In the genomic region with DNA sequence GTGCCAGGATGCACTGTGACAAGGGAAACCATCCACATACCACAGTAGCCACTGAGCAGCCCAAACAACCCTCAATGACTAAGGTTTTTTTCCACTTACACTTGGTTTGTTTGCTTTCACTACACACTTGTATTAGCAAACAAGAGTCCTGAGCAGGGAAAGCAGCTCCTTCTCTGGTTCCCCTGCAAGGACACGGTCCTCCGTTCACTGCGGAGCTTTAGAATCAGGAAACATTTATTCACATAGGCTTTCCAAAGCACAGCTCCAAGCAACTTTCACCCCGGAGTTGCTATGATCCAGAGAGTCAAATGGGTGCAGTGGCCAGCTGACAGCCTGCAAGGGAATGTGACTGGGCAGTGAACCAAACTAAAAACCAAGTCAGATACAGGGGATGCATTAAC, we compare ENCODE assay signal across 17 mouse cellular contexts.
A peak's percentile ranks its signal among the peaks of the same experiment; 100 is the strongest.
DNase-seq lines count a peak whose midpoint lies in the region; ATAC-seq and TF ChIP-seq lines count a peak whose summit lies in the region.
"Had no signal": no experiment of that assay in that cellular context is flagged by ENCODE, and none has a peak within 500 bp of the region (broad histone marks: within the 10 kb centered on the region; RNA-seq: fewer than 3 reads in every experiment).

No protein-coding gene starts in this region.

- H3K4me3 ChIP-seq in myocyte, result no peak overlapping the region
- no peak overlapping the region for H3K4me3 ChIP-seq in midbrain, embryonic 14.5 days (replicated peaks; ENCODE audit: low read depth, low read length)
- H3K4me3 ChIP-seq: forebrain, embryonic 12.5 days; liver, embryonic 15.5 days; midbrain, embryonic 13.5 days; neural tube, embryonic 15.5 days had no signal

- TF ChIP-seq POLR2A in myocyte (IDR thresholded peaks at IDR 0.05; ENCODE audit: insufficient read length, low read depth), result no peak

- peak; percentile 92 for DNase-seq in heart, adult 11 months
- DNase-seq in heart, postnatal 36 days, result no peak
- peak; percentile 31 to 58 for DNase-seq in lung, adult 18-20 months
- no peak for DNase-seq in lung, postnatal 14 days
- DNase-seq in midbrain, embryonic 14.5 days, result no peak
- no peak for DNase-seq in cerebellum, adult 9-11 months
- DNase-seq: cerebellum, postnatal 14 days; gastrocnemius, postnatal 10 days; layer of hippocampus, adult 9-11 months; left cerebral cortex, postnatal 4 days; spleen, adult 18-20 months had no signal

- intact Hi-C loops in heart, postnatal 36 days (cut with DNase I), result no loop called here

- peak; percentile 29 to 49; a peak in 3 of 4 replicates for ATAC-seq in hematopoietic stem cell, adult 5-6 weeks (replicated peaks in 1 of 2; ENCODE audit: insufficient read depth in 1 of 2, low FRiP score in 2 of 2, low TSS enrichment in 1 of 2, low read depth in 1 of 2, poor library complexity in 2 of 2, severe bottlenecking in 2 of 2)
- no peak for ATAC-seq in midbrain, embryonic 14.5 days (ENCODE audit: low FRiP score, low TSS enrichment)
- ATAC-seq: midbrain, embryonic 13.5 days had no signal

- H3K27ac ChIP-seq in midbrain, embryonic 14.5 days (replicated peaks; ENCODE audit: low read depth, low read length), result no peak overlapping the region
- H3K27ac ChIP-seq: forebrain, embryonic 12.5 days; liver, embryonic 15.5 days; midbrain, embryonic 13.5 days; neural tube, embryonic 15.5 days had no signal

- no peaks in the 10 kb centered on the region for H3K79me2 ChIP-seq in myocyte (ENCODE audit: control insufficient read depth, insufficient read depth)

- H3K27me3 ChIP-seq in myocyte (ENCODE audit: control insufficient read depth, insufficient read depth, insufficient read length), result no peaks in the 10 kb centered on the region
- no peaks in the 10 kb centered on the region for H3K27me3 ChIP-seq in midbrain, embryonic 14.5 days (ENCODE audit: control insufficient read depth, insufficient read depth, low read length)
- H3K27me3 ChIP-seq: forebrain, embryonic 12.5 days; liver, embryonic 15.5 days; midbrain, embryonic 13.5 days; neural tube, embryonic 15.5 days had no signal

- H3ac ChIP-seq in myocyte (ENCODE audit: control insufficient read depth, insufficient read length), result no peak overlapping the region

- H3K4me2 ChIP-seq in myocyte (ENCODE audit: low read depth), result peak overlapping the region; percentile 62
- no peak overlapping the region for H3K4me2 ChIP-seq in midbrain, embryonic 14.5 days (ENCODE audit: low read length)
- H3K4me2 ChIP-seq: forebrain, embryonic 12.5 days; liver, embryonic 15.5 days; midbrain, embryonic 13.5 days; neural tube, embryonic 15.5 days had no signal

- H3K4me1 ChIP-seq in midbrain, embryonic 14.5 days (ENCODE audit: control insufficient read depth, insufficient read depth, low read length), result no peaks in the 10 kb centered on the region
- H3K4me1 ChIP-seq: forebrain, embryonic 12.5 days; midbrain, embryonic 13.5 days had no signal

- H3K9ac ChIP-seq in midbrain, embryonic 14.5 days (replicated peaks; ENCODE audit: low read length), result no peak overlapping the region
- H3K9ac ChIP-seq: forebrain, embryonic 12.5 days; liver, embryonic 15.5 days; midbrain, embryonic 13.5 days; neural tube, embryonic 15.5 days had no signal

- H3K36me3 ChIP-seq in myocyte (ENCODE audit: control insufficient read depth, insufficient read depth), result no peaks in the 10 kb centered on the region
- no peaks in the 10 kb centered on the region for H3K36me3 ChIP-seq in midbrain, embryonic 14.5 days (ENCODE audit: control insufficient read depth, insufficient read depth, low read length)
- H3K36me3 ChIP-seq: forebrain, embryonic 12.5 days; liver, embryonic 15.5 days; midbrain, embryonic 13.5 days; neural tube, embryonic 15.5 days had no signal

- H3K9me3 ChIP-seq in midbrain, embryonic 14.5 days (ENCODE audit: control insufficient read depth, low read length), result no peaks in the 10 kb centered on the region
- H3K9me3 ChIP-seq: forebrain, embryonic 12.5 days; liver, embryonic 15.5 days; midbrain, embryonic 13.5 days; neural tube, embryonic 15.5 days had no signal

- 81% methylated on average over 4 of the region's 4 CpGs for WGBS in midbrain, embryonic 14.5 days

TF ChIP-seq in myocyte, 11 proteins besides CTCF, POLR2A, EP300 and RAD21:
- TF ChIP-seq POLR2AphosphoS2 (IDR thresholded peaks at IDR 0.05; ENCODE audit: insufficient read length, low read depth) (no peak), MYOD1 (IDR thresholded peaks at IDR 0.05; ENCODE audit: control insufficient read depth in 1 of 3, insufficient read length in 2 of 3, low read depth in 2 of 3) (peak in 1 of 3 experiments; percentile 46), MYOG (IDR thresholded peaks at IDR 0.05; ENCODE audit: control insufficient read depth in 1 of 3, insufficient read depth in 1 of 3, insufficient read length in 2 of 3, low read depth in 2 of 3) (peak in 2 of 3 experiments; percentile 34 to 44)

Comparison
In these comparisons a context has a peak if more than half of its experiments do, and no peak if none do; other contexts are left out.
1. DNase-seq: peak in heart, adult 11 months (single experiment) and lung, adult 18-20 months (2 of 2); none in heart, postnatal 36 days (0 of 2), lung, postnatal 14 days (single experiment), midbrain, embryonic 14.5 days (single experiment) and cerebellum, adult 9-11 months (single experiment).